Mouse (Mus musculus): ENCODE data around the gene Gm17545.

The Gm17545 gene

GRCm38 (mm10) chr9:22494203-22494807, 40.2 kb downstream of the Gm17545 start:
- peak; percentile 54 for DNase-seq (ENCODE audit: low read depth, low spot score)

GRCm38 (mm10) chr9:22495133-22495532, 41.0 kb downstream of the Gm17545 start:
- DNase-seq (ENCODE audit: low read depth, low spot score) = peak; percentile 33

GRCm38 (mm10) chr9:22497021-22497767, 43.1 kb downstream of the Gm17545 start:
- no peak for DNase-seq (ENCODE audit: low read depth, low spot score)

- no peak for DNase-seq (ENCODE audit: low read depth, low spot score)
These were observed 48.9 kb downstream of the Gm17545 start for GRCm38 (mm10) chr9:22502972-22503371.

- no peak for DNase-seq (ENCODE audit: low read depth, low spot score)
These were observed 49.5 kb downstream of the Gm17545 start for GRCm38 (mm10) chr9:22503581-22503980.

GRCm38 (mm10) chr9:22505574-22505973, 51.5 kb downstream of the Gm17545 start:
- DNase-seq (ENCODE audit: low read depth, low spot score) = no peak

All from ES-CJ7 (cell line).